Mouse (Mus musculus): Measurements from ENCODE around the gene Gm21680. TPM values are rescaled to one million over a fixed set of nuclear protein-coding genes. Genes with fewer than 3 reads are reported as not detected.

Gm21680 gene
- total and polyA plus RNA-seq, 2 experiments from 2014 or later: not detected

Other genes starting within 250 kb of the Gm21680 start
- 18.8 and 25.7 TPM in 2 replicates for gene Actr3b, start 212.7 kb downstream of the Gm21680 start, total RNA-seq (2014; rRNA removed)
- 53.6 and 58.1 TPM in 2 replicates for gene Actr3b, start 212.7 kb downstream of the Gm21680 start, polyA plus RNA-seq (2015; fragmentation: Nextera tagmentation; extraction: Ambion mirVana)
- 0.32 TPM in 1 of 2 replicates, not detected in the other for gene Gm21663, start 30.3 kb downstream of the Gm21680 start, total RNA-seq (2014; rRNA removed)
- 0.18 TPM in 1 of 2 replicates, not detected in the other for gene Gm21663, start 30.3 kb downstream of the Gm21680 start, polyA plus RNA-seq (2015; fragmentation: Nextera tagmentation; extraction: Ambion mirVana)
- gene Gm21671, start 18.2 kb downstream of the Gm21680 start, total RNA-seq (2014; rRNA removed): 0.18 TPM in 1 of 2 replicates, not detected in the other
- gene Gm21671, start 18.2 kb downstream of the Gm21680 start, polyA plus RNA-seq (2015; fragmentation: Nextera tagmentation; extraction: Ambion mirVana): 0.11 and 0.13 TPM in 2 replicates
- not detected in 2 replicates for gene Gm21698, start 16.0 kb upstream of the Gm21680 start, total RNA-seq (2014; rRNA removed)
- gene Gm21698, start 16.0 kb upstream of the Gm21680 start, polyA plus RNA-seq (2015; fragmentation: Nextera tagmentation; extraction: Ambion mirVana): 0.11 and 0.35 TPM in 2 replicates
- gene Gm1979, start 32.1 kb upstream of the Gm21680 start, total RNA-seq (2014; rRNA removed): 0.07 and 0.10 TPM in 2 replicates
- 0.47 TPM in 1 of 2 replicates, not detected in the other for gene Gm1979, start 32.1 kb upstream of the Gm21680 start, polyA plus RNA-seq (2015; fragmentation: Nextera tagmentation; extraction: Ambion mirVana)
- gene Gm5862, start 50.3 kb upstream of the Gm21680 start, total RNA-seq (2014; rRNA removed): not detected in 2 replicates
- gene Gm5862, start 50.3 kb upstream of the Gm21680 start, polyA plus RNA-seq (2015; fragmentation: Nextera tagmentation; extraction: Ambion mirVana): not detected in 2 replicates
- gene Speer4a, start 66.9 kb upstream of the Gm21680 start, total RNA-seq (2014; rRNA removed): 0.05 TPM in 1 of 2 replicates, not detected in the other
- 0.25 and 0.36 TPM in 2 replicates for gene Speer4a, start 66.9 kb upstream of the Gm21680 start, polyA plus RNA-seq (2015; fragmentation: Nextera tagmentation; extraction: Ambion mirVana)
- gene Gm7347, start 85.9 kb upstream of the Gm21680 start, total RNA-seq (2014; rRNA removed): not detected in 2 replicates
- gene Gm7347, start 85.9 kb upstream of the Gm21680 start, polyA plus RNA-seq (2015; fragmentation: Nextera tagmentation; extraction: Ambion mirVana): 0.34 TPM in 1 of 2 replicates, not detected in the other
- gene Gm10471, start 116.6 kb upstream of the Gm21680 start, total RNA-seq (2014; rRNA removed): not detected in 2 replicates
- 0.11 TPM in 1 of 2 replicates, not detected in the other for gene Gm10471, start 116.6 kb upstream of the Gm21680 start, polyA plus RNA-seq (2015; fragmentation: Nextera tagmentation; extraction: Ambion mirVana)
- gene 5031410I06Rik, start 132.7 kb upstream of the Gm21680 start, total RNA-seq (2014; rRNA removed): not detected in 2 replicates
- 0.09 and 0.25 TPM in 2 replicates for gene 5031410I06Rik, start 132.7 kb upstream of the Gm21680 start, polyA plus RNA-seq (2015; fragmentation: Nextera tagmentation; extraction: Ambion mirVana)
- not detected in 2 replicates for gene Gm10220, start 148.8 kb upstream of the Gm21680 start, total RNA-seq (2014; rRNA removed)
- 0.11 and 0.13 TPM in 2 replicates for gene Gm10220, start 148.8 kb upstream of the Gm21680 start, polyA plus RNA-seq (2015; fragmentation: Nextera tagmentation; extraction: Ambion mirVana)

All from hindbrain, postnatal 0 days (tissue).